Mouse (Mus musculus): ENCODE measurements at regions not wholly inside any gene's neighbourhood (a gene's known extent, or its start where the extent isn't known, plus 50 kb on each side); places are given as distances from the start of the nearest gene placed in this dataset.

DNA sequence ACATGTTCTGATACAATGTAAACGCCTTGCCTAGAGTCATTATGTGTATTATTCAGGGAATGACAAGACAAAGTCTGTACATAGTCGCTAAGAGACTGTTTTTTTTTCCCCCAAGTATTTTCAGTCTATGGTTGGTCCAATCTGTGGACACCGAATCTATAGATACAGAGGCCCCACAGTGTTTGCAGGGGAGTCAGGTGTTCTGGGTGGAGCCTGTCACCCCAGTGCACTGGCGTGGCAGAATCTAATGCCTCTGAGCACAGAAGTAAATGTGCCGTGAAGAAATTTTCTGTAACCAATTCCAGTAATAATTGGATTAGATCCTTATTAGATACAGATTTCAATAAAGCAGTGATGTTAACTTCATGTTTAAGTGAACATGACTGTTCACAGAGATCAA is 1130.1 kb upstream of the Gulo start:
- no peak for DNase-seq

DNA sequence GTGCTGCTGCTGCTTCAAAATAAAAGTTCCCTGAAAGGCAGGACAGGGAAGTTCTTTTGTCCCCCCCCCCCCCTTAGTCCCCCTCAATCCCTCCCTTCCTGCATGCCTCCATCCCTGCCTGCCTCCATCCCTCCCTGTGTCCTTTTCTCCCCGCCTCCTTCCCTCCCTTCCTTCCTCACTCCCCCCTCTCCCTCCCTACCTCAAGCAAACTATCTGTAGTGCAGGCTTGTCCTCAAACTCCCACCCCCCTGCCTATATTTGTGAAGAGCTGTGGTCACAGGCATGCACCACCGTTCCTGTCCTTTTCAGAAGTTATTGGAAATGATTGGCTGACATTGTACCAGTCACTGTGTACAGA is 1127.1 kb upstream of the Gulo start:
- no peak for DNase-seq

DNA sequence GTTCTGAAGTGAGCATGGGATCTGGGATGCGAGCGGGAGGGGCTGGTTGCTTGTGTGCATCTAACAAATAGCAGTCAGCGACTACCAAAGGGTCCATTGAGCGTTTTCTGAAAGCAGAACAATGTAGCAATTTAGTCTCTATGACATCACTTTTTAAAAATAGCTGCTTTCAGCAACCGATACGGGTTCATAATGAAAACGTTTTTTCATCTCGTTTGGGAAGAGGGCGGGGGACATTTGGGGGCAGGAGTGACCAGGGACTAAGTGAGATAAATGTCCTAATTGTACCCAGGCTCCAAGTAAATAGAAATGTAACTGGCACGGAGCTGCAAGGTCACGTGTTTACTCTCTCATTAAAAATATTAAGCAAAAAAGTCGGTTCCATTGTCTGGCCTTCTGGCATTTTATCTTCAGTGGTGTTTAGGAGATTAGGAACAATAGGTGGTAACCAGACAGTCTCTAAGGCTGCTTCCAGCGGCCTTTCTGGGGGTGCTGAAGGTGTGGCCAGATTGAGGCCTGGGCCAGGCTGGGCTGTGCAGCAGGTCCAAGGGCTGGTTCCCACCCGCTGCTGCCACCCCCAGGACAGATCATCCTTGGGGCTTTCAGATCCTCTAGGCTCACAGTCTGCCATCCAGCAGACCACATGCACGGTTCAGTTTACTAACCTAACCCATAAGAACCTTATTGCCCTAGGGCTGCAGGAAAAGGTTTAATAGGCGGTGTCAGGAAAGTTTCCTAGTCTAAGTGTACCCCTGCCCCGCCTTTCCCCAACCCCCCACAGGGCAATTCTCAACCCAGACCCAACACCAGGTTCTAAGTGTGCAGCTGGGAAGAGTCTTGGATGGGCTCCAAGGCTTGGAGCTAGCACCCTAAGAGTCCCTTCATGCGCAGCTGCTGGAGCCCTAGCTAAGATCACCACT is 1126.5 kb upstream of the Gulo start:
- peak; percentile 43 for DNase-seq

DNA sequence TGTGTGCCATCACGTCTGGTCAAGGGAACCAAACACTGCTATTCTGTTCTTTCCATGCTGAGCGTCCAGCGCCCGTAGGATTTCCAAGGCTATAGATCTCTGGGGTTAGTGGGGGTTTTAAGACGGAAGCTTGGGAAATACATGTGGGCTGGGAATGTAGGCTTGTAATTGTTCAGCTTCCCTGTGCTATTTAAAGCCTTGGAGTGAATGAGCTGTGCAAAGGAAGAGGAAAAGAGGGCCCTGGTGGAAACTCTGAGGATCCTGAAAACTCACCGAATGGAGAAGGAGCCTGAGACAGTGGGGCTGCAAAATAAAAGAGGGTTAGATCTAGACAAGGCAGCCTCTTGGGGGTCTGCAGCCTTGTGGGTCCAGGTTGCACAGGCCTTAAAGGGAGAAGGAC is 1124.2 kb upstream of the Gulo start:
- DNase-seq, result no peak

DNA sequence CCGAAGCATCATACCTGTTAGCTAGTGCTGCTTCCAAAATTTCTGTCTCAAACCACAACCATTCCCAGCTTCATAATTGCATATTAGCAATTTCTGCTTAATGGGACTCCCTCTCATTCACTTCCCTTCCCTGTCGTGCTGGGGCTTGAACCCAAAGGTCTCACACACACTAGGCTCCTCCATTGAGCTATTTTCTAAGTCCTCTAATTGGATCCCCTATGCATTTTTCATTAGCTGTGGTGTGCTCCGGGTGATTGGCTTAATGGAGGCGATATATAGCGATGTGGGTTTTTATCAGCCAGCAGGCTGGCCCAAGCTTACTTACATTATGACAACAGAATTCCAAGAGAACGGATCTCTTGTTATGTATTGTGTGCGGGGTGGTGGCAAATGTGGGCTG is 1118.1 kb upstream of the Gulo start:
- DNase-seq, result no peak

DNA sequence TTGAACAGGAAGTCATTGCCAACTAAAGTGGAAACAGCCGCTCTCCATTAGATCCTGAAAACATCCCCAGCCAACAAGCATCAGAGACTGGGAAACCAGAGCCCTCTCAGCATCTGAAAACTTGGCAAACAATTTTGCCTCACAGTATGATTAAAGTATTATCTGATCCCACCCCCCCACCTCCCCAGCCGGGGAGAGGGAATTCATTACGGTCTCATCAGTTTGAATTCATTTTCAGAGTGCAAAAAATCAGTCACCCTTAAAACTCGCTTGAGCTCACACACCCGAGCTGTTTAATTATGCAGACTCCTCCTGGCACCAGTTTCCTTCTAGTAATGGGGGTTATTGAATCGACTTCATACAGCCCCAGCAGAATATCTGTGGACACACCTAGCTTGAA is 1117.2 kb upstream of the Gulo start:
- DNase-seq, result no peak

DNA sequence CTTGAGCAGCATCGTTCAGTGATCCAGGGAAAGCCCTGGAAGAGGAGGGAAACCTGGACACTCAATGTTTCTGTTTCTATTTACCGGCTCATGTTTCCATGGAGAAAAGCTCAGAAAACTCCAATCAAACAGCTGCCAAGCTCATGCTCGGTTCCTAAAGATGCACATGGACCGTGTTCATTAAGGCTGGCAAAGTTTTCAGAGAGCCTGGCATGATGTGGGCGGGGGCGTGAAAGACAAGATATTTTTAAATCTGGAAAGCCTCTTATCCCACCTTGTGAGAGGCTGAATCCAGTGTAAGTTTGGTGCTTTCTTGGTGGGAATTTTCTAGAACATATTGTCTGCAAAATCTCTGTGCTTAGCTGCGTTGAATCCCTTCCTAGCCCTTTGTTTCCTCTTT is 1114.3 kb upstream of the Gulo start:
- DNase-seq, result no peak

Measured in kidney, adult 18-20 months (tissue).